Mouse (Mus musculus): ENCODE measurements around the gene Gpc6.

Gene Gpc6

DNA sequence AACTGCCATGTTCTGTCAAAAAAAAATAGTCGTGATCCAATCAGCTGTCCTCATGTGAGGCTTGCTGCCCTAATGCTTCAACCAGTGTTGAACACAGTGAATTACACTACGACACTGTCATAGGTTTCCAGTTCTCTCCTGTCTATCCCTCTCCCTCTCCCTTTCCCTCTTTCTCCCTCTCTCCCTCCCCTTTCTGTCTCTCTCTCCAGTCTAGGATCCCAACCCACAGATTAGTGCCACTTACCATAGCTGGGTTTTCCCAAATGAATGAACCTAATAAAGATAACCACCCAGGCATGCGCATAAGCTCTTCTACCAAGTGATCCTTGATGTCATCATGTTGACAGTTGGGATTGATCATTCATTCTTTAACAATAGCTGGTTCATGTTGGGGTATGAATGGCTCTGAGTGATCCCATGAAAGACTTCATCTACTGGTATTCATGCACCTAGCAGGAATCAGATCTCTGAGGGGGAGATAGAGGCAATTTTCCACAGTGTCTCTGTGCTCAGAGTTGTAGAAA, 384.9 kb downstream of the Gpc6 start:
- ChIA-PET POLR2A (no interaction called here), CTCF (no interaction called here)

- CTCF ChIA-PET: no interaction called here
- POLR2A ChIA-PET: no interaction called here
Observed at GRCm38 (mm10) chr14:117324214-117324613, 399.1 kb downstream of the Gpc6 start.

- ChIA-PET CTCF (no interaction called here), POLR2A (interaction anchor here in 1 of 4 experiments (0.8 kb wide), 1 partner anchor 78 kb away, joined by 3 read pairs; no protein-coding TSS in a partner anchor)
Observed at GRCm38 (mm10) chr14:117332256-117332655, 407.1 kb downstream of the Gpc6 start.

GRCm38 (mm10) chr14:117337271-117337670, 412.2 kb downstream of the Gpc6 start:
- POLR2A ChIA-PET: no interaction called here
- CTCF ChIA-PET: no interaction called here

GRCm38 (mm10) chr14:117340549-117340948, 415.4 kb downstream of the Gpc6 start:
- ChIA-PET CTCF (no interaction called here), POLR2A (no interaction called here)

DNA sequence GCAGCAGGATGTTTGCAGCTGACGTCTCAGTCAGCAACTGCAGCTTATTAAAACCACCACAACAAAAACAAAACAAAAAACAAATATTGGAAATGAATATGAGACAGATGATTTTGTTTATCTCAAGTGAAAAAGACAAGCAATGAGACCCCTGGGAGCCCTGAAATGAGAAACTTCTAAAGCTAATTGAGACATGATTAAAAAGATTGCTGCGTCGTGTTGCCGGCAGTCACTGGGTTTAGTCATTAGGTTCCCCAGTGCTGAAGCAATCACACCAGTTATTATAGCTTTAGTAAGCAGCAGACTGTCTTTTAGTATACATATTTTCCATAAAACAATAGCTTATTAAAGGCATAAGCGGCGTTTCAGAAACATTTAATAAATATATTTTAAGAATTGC, 419.4 kb downstream of the Gpc6 start:
- CTCF ChIA-PET: no interaction called here
- POLR2A ChIA-PET: no interaction called here

DNA sequence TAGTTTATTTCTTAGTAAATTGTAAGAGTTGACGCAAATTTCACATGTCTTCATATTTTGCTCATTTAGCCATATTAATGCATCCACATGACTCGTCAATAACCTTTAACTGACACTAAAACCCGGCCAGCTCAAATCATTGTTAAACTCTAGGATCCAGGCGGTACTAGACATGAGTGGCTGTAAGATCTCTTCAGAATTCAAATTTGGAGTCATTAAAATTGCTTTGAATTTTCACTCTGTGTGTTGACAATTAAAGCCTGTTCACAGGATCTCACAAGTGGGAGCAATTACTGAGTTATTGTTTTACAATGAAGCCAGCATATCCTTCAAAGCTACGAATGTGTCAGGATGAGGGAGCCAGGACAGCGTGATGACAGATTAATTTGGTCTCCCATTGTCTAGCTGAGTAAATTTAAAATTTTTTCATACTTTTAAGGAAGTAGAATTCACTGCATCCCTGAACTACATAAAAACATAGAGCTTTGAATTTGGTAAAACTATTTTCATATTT, 421.3 kb downstream of the Gpc6 start:
- ChIA-PET CTCF (no interaction called here), POLR2A (no interaction called here)

GRCm38 (mm10) chr14:117351296-117351695, 426.2 kb downstream of the Gpc6 start:
- ChIA-PET POLR2A (no interaction called here), CTCF (no interaction called here)

DNA sequence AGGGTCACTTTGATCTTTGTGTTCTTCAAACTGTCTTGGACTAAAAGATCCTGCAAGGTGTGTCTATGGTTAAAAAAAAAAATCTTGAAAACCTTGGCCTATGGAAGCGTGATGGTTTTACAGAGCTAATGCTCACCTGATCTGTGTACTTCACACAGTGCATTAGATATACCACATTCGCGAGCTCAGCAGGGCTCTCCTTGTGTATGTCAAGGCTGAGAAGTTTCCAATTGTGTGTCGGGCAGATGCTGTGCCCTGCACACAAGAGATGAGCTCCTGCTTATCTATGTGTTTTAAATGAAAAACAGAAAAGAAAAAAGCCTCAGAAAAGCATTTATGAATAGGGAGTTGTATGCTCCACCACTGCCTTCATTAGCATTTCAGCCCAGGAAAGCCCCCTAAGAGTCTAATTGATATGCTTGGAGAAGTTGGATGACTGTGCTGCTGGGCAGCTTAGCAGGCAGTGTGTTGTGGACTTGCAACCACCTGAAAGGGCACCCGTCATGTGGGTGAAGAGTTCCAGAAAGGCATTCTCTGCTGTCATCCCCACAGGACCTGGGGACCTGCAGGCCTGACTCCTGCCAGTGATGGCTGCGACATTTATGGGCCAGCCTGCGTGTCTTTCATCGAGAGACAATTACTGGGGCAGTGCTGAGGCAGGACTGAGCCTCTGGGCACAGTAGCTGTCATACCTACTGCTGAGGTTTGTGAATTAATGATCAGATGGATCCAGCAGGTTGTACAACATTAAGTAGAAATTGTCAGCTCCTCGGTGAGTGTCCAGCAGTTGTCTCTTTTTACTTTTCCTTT, 436.2 kb downstream of the Gpc6 start:
- CTCF ChIA-PET: no interaction called here
- POLR2A ChIA-PET: no interaction called here

DNA sequence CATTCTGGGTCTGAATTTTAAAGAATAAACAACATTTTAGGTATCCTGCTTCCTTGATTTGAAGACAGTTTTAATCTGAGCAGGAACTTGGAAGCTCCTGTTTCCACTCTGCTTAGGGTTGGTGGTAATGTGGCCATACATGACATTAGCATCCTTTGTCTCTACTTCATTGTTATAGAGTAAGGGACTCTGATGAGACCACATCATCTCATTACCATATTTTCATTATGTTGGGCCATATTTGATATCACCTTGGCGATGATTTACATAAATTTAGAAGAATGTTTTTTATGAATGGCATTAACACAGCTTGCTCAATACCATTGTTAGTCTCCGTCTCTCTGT, 436.8 kb downstream of the Gpc6 start:
- ChIA-PET CTCF (no interaction called here), POLR2A (no interaction called here)

DNA sequence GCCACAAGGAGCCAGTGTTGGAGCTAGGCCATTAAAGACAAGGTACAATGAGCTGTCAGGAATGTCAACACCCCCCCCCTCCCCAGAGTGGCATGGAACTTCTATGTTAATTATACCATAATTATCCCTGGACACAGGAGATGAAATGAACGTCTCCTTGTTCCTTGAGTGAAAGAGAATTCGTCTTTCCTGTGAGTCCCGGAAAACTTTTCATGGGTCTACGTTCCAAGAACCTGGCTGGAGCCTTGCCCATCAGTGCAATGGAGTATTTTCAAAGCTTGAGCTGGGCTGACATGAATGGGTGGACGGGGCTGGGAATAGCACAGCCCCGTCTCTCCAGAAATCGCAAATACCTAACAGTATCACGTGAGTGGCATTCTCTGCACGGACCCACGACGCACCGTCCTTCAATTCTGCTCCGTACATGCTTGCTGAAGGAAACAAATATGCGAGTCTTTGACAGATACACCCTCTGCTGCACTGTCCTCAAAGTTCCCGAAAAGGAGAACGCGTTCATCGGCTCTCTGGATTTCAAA, 444.3 kb downstream of the Gpc6 start:
- CTCF ChIA-PET: interaction anchor here in 2 of 4 experiments (0.6 kb wide), 2 partner anchors 177 to 998 kb away, joined by 3 to 6 read pairs; no protein-coding TSS in a partner anchor

GRCm38 (mm10) chr14:117376822-117377376, 451.8 kb downstream of the Gpc6 start:
- ChIA-PET POLR2A (no interaction called here), CTCF (no interaction called here)

More for the DNA sequence above, 444.3 kb downstream of the Gpc6 start:
- POLR2A ChIA-PET: interaction anchor here in 1 of 4 experiments (0.6 kb wide), 1 partner anchor 209 kb away, joined by 6 read pairs; no protein-coding TSS in a partner anchor

DNA sequence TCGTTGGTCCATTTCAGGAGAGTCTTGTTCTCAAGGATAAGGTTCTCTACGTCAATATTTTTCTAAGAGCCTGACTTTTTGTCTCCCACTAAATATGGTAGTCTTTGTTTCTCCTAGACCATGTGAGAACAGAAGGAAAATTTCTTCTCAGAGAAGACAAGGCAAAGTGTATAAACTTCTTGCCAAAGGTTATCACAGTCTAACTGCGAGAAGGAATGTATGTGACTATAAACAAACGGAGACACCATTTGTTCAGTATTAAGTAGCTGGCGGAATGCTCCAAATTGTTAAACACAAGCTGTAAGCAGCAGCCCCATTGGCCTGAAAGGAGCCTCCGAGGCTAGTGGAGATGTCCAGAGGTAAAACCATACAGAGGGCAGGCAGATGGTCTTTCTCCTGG, 454.9 kb downstream of the Gpc6 start:
- ChIA-PET POLR2A (no interaction called here), CTCF (no interaction called here)

DNA sequence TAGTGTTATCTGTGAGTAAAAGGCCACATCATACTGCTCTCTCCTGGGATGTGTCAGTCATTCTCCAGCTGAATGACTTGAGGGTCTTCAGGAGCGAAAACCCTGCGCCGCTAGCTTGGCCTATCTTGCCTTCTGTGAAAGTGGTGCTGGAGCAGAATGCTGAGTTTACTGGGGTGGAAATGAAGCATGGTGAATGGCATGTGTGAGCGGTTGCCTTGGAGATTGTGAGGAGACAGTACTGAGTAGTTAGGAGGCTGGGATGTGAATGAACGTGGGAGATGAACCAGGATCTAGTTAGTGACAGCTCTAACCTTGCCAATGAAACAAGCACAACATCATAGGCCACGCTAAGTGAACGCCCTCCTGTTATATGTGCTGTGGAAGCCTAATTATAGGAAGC, 458.1 kb downstream of the Gpc6 start:
- POLR2A ChIA-PET: no interaction called here
- CTCF ChIA-PET: no interaction called here

DNA sequence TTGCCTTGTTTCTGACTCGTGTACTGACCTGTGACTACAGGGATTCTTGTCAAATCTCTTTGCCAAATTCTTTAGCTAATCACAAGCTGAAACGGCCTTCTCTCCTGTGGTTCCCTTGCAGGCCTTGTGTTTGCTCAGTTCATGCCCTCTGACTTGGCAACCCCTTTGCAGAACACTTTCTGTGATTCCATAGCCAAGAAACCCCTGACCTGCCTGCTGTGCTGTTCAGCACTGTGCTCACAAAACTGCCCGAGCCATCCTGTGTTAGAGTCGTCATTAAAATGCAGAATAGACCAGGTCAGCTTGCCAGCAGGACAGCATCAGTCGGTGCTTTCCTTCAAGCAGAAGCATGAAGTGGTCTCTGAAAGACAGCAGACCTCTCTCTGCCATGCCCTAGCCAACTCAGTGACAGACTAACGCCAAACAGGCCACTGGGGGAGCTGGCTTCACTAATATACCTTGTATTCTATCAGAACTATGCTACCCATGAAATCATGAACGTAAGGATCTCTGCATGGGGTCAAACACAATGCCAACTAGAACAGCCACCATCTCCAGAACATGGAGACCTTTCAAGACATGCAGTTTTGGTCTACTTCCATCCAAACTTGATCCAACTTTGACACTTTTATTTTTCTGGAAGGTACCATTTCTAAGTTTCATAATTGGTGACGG, 459.1 kb downstream of the Gpc6 start:
- CTCF ChIA-PET: no interaction called here
- POLR2A ChIA-PET: no interaction called here

DNA sequence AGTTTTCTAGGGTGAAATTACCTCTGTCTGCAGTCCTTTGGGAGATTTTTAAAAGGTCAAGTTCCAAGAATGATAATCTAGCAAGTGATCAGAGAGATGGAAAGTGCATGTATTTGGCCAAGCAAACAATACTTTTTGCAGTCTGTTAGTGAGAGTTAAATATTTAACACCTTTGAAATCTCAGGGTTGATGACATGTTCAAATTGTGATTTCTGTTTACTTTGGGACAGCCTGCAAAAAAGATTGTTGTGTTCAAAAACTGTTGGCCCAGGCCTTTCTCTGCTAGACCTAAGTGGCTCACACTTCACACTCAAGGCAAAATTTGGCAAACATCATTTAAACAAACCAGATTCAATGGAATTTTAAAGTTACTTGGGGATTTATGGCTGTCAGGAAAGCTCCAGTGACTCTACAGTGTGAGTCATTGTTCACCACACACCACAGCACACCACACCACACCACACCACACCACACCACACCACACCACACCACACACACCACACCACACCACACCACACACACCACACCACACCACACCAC, 460.7 kb downstream of the Gpc6 start:
- POLR2A ChIA-PET: no interaction called here
- CTCF ChIA-PET: no interaction called here

- ChIA-PET POLR2A (no interaction called here), CTCF (no interaction called here)
Observed at GRCm38 (mm10) chr14:117390794-117391320, 465.7 kb downstream of the Gpc6 start.

DNA sequence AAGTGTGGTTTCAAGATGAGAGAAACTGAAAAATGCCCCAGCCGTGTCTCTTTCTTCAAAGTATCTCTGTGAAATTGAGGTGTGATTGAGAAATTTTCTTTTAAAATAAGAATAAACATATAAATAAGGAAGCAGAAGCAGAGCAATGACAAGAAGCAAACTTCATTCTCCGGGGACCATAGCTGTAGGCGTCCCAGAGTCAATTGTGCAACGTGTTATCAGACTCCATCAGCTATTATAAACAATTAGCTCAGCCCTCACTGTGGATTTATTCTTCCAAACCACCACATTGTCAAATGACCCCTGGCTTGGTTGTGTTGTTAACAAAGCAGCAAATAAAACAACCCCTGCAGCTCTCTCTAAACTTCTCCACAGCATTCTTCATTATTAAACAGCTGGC, 466.3 kb downstream of the Gpc6 start:
- CTCF ChIA-PET: no interaction called here
- POLR2A ChIA-PET: no interaction called here

GRCm38 (mm10) chr14:117397165-117397564, 472.1 kb downstream of the Gpc6 start:
- POLR2A ChIA-PET: no interaction called here
- CTCF ChIA-PET: no interaction called here

DNA sequence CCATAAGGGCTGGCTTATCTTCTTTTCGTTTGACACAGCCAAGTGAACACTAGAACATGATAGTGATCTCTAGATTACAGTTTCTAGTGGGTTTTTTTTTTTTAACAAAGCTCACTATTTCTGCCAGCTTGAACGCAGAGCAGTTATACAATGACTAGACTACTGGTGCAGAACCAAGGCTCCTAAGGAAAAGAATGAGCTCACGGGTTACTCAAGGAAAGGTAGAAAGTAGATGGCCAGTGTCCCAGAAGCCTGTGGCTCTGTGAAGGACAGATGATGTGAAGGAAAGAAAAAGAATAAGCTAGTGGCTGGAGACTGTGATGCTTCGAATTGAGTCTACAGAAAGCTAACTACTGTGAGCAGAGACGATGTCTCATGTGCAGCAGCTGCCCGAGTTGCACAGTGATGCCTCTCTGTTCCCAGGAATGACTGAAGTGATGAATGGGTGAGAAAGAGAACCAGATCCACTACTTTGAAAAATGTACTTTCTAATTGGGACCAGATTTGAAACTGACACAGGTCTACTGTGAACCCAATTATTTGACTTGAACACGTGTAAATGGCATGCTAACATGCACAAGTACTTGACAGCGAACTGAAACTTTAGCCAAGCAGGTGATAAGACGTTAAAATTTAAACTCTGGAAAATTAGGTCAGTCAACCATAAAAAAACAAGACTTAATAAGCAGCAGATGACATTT, 482.9 kb downstream of the Gpc6 start:
- CTCF ChIA-PET: no interaction called here
- POLR2A ChIA-PET: no interaction called here

Measured in embryonic stem cell, embryonic (primary cell).